Mouse (Mus musculus) heart, postnatal 25 days (tissue): Measurements from ENCODE around the gene Olfr1428. TPM values are rescaled to one million over a fixed set of nuclear protein-coding genes. Genes with fewer than 3 reads are reported as not detected.
"Not testable (repeated sequence)": the region's sequence is repeated elsewhere in the genome, so short reads cannot be mapped to it uniquely, and the experiment has no call there.

Experiments used
- DNase-seq: peaks from one replicate; pipeline ENCODE4 v3.0.0; 2022; ENCODE audit warnings: low spot score
- intact Hi-C: fragments of 180-260 bp; cut with DNase I; formaldehyde crosslinking; loops from one replicate; pipeline ENCODE4 v1.15.1; 2025
- total RNA-seq, 2 experiments: library from RNA; stranded (reverse); gene quantifications; 2 replicates each; pipeline ENCODE4 v1.2.3; 2021

Olfr1428 gene
- not detected for total RNA-seq

GRCm38 (mm10) chr19:12115797-12116196 lies at the start of gene Olfr1428:
TSS of gene Olfr1428 (minus strand) at chr19:12115897.
- DNase-seq: no peak
- intact Hi-C loops: no loop called here

GRCm38 (mm10) chr19:12145452-12145851 lies 29.8 kb upstream of the Olfr1428 start:
- DNase-seq: no peak
- intact Hi-C loops: no loop called here

GRCm38 (mm10) chr19:12143356-12143755 lies 27.7 kb upstream of the Olfr1428 start:
- intact Hi-C loops: no loop called here
- no peak for DNase-seq

GRCm38 (mm10) chr19:12134289-12134688 lies 18.6 kb upstream of the Olfr1428 start:
- intact Hi-C loops: no loop called here
- no peak for DNase-seq

GRCm38 (mm10) chr19:12123103-12123502 lies 7.4 kb upstream of the Olfr1428 start, which contains the start of gene Olfr76:
TSS of gene Olfr76 (minus strand) at chr19:12123203.
- intact Hi-C loops: no loop called here
- no peak for DNase-seq

- intact Hi-C loops: no loop called here
- no peak for DNase-seq
Measured at GRCm38 (mm10) chr19:12116464-12116863, 767 bp upstream of the Olfr1428 start.

GRCm38 (mm10) chr19:12113807-12114206 lies 1.9 kb downstream of the Olfr1428 start:
- no peak for DNase-seq
- intact Hi-C loops: no loop called here

- intact Hi-C loops: no loop called here
Measured at GRCm38 (mm10) chr19:12104541-12104940, 11.2 kb downstream of the Olfr1428 start.

GRCm38 (mm10) chr19:12103234-12103633 lies 12.5 kb downstream of the Olfr1428 start, which contains the start of gene Olfr1427:
TSS of gene Olfr1427 (minus strand) at chr19:12103334.
- no peak for DNase-seq

More at GRCm38 (mm10) chr19:12104541-12104940, 11.2 kb downstream of the Olfr1428 start:
- no peak for DNase-seq

GRCm38 (mm10) chr19:12091913-12092312 lies 23.8 kb downstream of the Olfr1428 start, which contains the start of gene Olfr1426:
TSS of gene Olfr1426 (minus strand) at chr19:12092013.
- DNase-seq: no peak

More at GRCm38 (mm10) chr19:12103234-12103633, 12.5 kb downstream of the Olfr1428 start, which contains the start of gene Olfr1427:
- intact Hi-C loops: no loop called here

GRCm38 (mm10) chr19:12077631-12078030 lies 38.1 kb downstream of the Olfr1428 start, which contains the start of gene Olfr1425:
TSS of gene Olfr1425 (minus strand) at chr19:12077731.
- intact Hi-C loops, DNase-seq: not testable (repeated sequence)

More at GRCm38 (mm10) chr19:12091913-12092312, 23.8 kb downstream of the Olfr1428 start, which contains the start of gene Olfr1426:
- intact Hi-C loops: no loop called here

- intact Hi-C loops, DNase-seq: not testable (repeated sequence)
Measured at GRCm38 (mm10) chr19:12069546-12069945, 46.2 kb downstream of the Olfr1428 start.

- intact Hi-C loops, DNase-seq: not testable (repeated sequence)
Measured at GRCm38 (mm10) chr19:12067806-12068205, 47.9 kb downstream of the Olfr1428 start.

- DNase-seq, intact Hi-C loops: not testable (repeated sequence)
Measured at GRCm38 (mm10) chr19:12062582-12062981, 53.1 kb downstream of the Olfr1428 start, which contains the start of gene Olfr1424. TSS of gene Olfr1424 (minus strand) at chr19:12062682.

Other genes starting within 250 kb of the Olfr1428 start
- gene Olfr1419, start 240.8 kb downstream of the Olfr1428 start, total RNA-seq: not detected
- not detected for gene Olfr1420, start 229.3 kb downstream of the Olfr1428 start, total RNA-seq
- gene Patl1, start 203.5 kb downstream of the Olfr1428 start, total RNA-seq: 10 to 100 TPM; 25.1 to 25.7 TPM
- 10 to 100 TPM; 89.3 to 92.0 TPM for gene Osbp, start 150.0 kb downstream of the Olfr1428 start, total RNA-seq
- gene Olfr1423, start 74.6 kb downstream of the Olfr1428 start, total RNA-seq: not detected
- gene Olfr1424, start 53.2 kb downstream of the Olfr1428 start, total RNA-seq: not detected
- gene Olfr1425, start 38.2 kb downstream of the Olfr1428 start, total RNA-seq: not detected
- not detected for gene Olfr1426, start 23.9 kb downstream of the Olfr1428 start, total RNA-seq
- gene Olfr1427, start 12.6 kb downstream of the Olfr1428 start, total RNA-seq: not detected
- gene Olfr76, start 7.3 kb upstream of the Olfr1428 start, total RNA-seq: not detected
- not detected for gene Olfr1555-ps1, start 54.2 kb upstream of the Olfr1428 start, total RNA-seq
- not detected for gene Olfr1431, start 84.7 kb upstream of the Olfr1428 start, total RNA-seq
- not detected for gene Olfr1432, start 116.7 kb upstream of the Olfr1428 start, total RNA-seq
- gene Olfr262, start 125.8 kb upstream of the Olfr1428 start, total RNA-seq: not detected
- gene Olfr235, start 145.1 kb upstream of the Olfr1428 start, total RNA-seq: not detected
- not detected for gene Olfr1434, start 164.0 kb upstream of the Olfr1428 start, total RNA-seq
- gene Olfr1436, start 183.2 kb upstream of the Olfr1428 start, total RNA-seq: not detected
- gene Olfr1437, start 209.2 kb upstream of the Olfr1428 start, total RNA-seq: not detected
- not detected for gene Olfr1438-ps1, start 220.0 kb upstream of the Olfr1428 start, total RNA-seq